Mouse (Mus musculus): ENCODE measurements around the gene Pdzrn3. TPM values are rescaled to one million over a fixed set of nuclear protein-coding genes. Genes with fewer than 3 reads are reported as not detected.

Gene Pdzrn3
- polyA plus RNA-seq, 1 experiment from 2014 or later, result 8.9 TPM

- Histone ChIP-seq H3K9me3 (no peaks in the 10 kb centered on the region), H3K27me3 (ENCODE audit: insufficient read depth, poor library complexity, severe bottlenecking) (no peaks in the 10 kb centered on the region), H3K27ac (no peak overlapping the region), H3K4me1 (peaks cover 61% of the 10 kb centered on the region), H3K36me3 (no peaks in the 10 kb centered on the region), H3K4me3 (no peak overlapping the region)
- WGBS, result 67% methylated on average over 12 of the region's 12 CpGs
- DNase-seq (ENCODE audit: low spot score), result no peak
Observed at GRCm38 (mm10) chr6:101251916-101252603, 125.6 kb downstream of the Pdzrn3 start.

- DNase-seq (ENCODE audit: low spot score), result no peak
- 61% methylated on average over 5 of the region's 5 CpGs for WGBS
- H3K36me3 ChIP-seq, result no peaks in the 10 kb centered on the region
- H3K4me1 ChIP-seq, result peaks cover 61% of the 10 kb centered on the region
- H3K27ac ChIP-seq, result peak overlapping the region; percentile 64
- H3K4me3 ChIP-seq, result no peak overlapping the region
- H3K9me3 ChIP-seq, result no peaks in the 10 kb centered on the region
- no peaks in the 10 kb centered on the region for H3K27me3 ChIP-seq (ENCODE audit: insufficient read depth, poor library complexity, severe bottlenecking)
Observed at GRCm38 (mm10) chr6:101251160-101251559, 126.5 kb downstream of the Pdzrn3 start.

- DNase-seq (ENCODE audit: low spot score), result no peak
- Histone ChIP-seq H3K4me3 (no peak overlapping the region), H3K9me3 (no peaks in the 10 kb centered on the region), H3K4me1 (peaks cover 28% of the 10 kb centered on the region), H3K27ac (no peak overlapping the region), H3K27me3 (ENCODE audit: insufficient read depth, poor library complexity, severe bottlenecking) (no peaks in the 10 kb centered on the region), H3K36me3 (peaks cover 3% of the 10 kb centered on the region; the same call in 1 of the 2 replicates)
- 73% methylated on average over 4 of the region's 4 CpGs for WGBS
Observed at GRCm38 (mm10) chr6:101246137-101246536, 131.6 kb downstream of the Pdzrn3 start.

GRCm38 (mm10) chr6:101244355-101244754 is 133.3 kb downstream of the Pdzrn3 start:
- Histone ChIP-seq H3K4me3 (no peak overlapping the region), H3K27ac (no peak overlapping the region), H3K27me3 (ENCODE audit: insufficient read depth, poor library complexity, severe bottlenecking) (no peaks in the 10 kb centered on the region), H3K9me3 (no peaks in the 10 kb centered on the region), H3K4me1 (peaks cover 16% of the 10 kb centered on the region), H3K36me3 (peaks cover 3% of the 10 kb centered on the region; the same call in 1 of the 2 replicates)
- 88% methylated on average over 3 of the region's 3 CpGs for WGBS
- DNase-seq (ENCODE audit: low spot score), result no peak

- no peak overlapping the region for H3K4me3 ChIP-seq
- 82% methylated on average over 7 of the region's 7 CpGs for WGBS
Observed at GRCm38 (mm10) chr6:101243189-101243815, 134.4 kb downstream of the Pdzrn3 start.

GRCm38 (mm10) chr6:101236641-101237246 is 141.0 kb downstream of the Pdzrn3 start:
- H3K4me3 ChIP-seq, result no peak overlapping the region
- no peak for DNase-seq (ENCODE audit: low spot score)
- no peaks in the 10 kb centered on the region for H3K27me3 ChIP-seq (ENCODE audit: insufficient read depth, poor library complexity, severe bottlenecking)
- WGBS, result 53% methylated on average over 4 of the region's 5 CpGs
- H3K36me3 ChIP-seq, result peaks cover 3% of the 10 kb centered on the region; the same call in 1 of the 2 replicates
- no peaks in the 10 kb centered on the region for H3K9me3 ChIP-seq
- no peak overlapping the region for H3K27ac ChIP-seq
- peaks cover 12% of the 10 kb centered on the region for H3K4me1 ChIP-seq

More at GRCm38 (mm10) chr6:101243189-101243815, 134.4 kb downstream of the Pdzrn3 start:
- DNase-seq (ENCODE audit: low spot score), result no peak
- H3K27ac ChIP-seq, result no peak overlapping the region
- H3K36me3 ChIP-seq, result peaks cover 3% of the 10 kb centered on the region; the same call in 1 of the 2 replicates
- peaks cover 6% of the 10 kb centered on the region for H3K4me1 ChIP-seq
- no peaks in the 10 kb centered on the region for H3K27me3 ChIP-seq (ENCODE audit: insufficient read depth, poor library complexity, severe bottlenecking)
- H3K9me3 ChIP-seq, result no peaks in the 10 kb centered on the region

- Histone ChIP-seq H3K4me3 (no peak overlapping the region), H3K4me1 (peaks cover 12% of the 10 kb centered on the region), H3K27me3 (ENCODE audit: insufficient read depth, poor library complexity, severe bottlenecking) (no peaks in the 10 kb centered on the region), H3K27ac (no peak overlapping the region), H3K9me3 (no peaks in the 10 kb centered on the region), H3K36me3 (no peaks in the 10 kb centered on the region)
- DNase-seq (ENCODE audit: low spot score), result no peak
- 73% methylated on average over 7 of the region's 7 CpGs for WGBS
Observed at GRCm38 (mm10) chr6:101236230-101236629, 141.5 kb downstream of the Pdzrn3 start.

- Histone ChIP-seq H3K27ac (no peak overlapping the region), H3K9me3 (no peaks in the 10 kb centered on the region), H3K36me3 (no peaks in the 10 kb centered on the region), H3K27me3 (ENCODE audit: insufficient read depth, poor library complexity, severe bottlenecking) (no peaks in the 10 kb centered on the region), H3K4me1 (peaks cover 13% of the 10 kb centered on the region), H3K4me3 (no peak overlapping the region)
- 74% methylated on average over 10 of the region's 10 CpGs for WGBS
- no peak for DNase-seq (ENCODE audit: low spot score)
Observed at GRCm38 (mm10) chr6:101234349-101234748, 143.3 kb downstream of the Pdzrn3 start.

GRCm38 (mm10) chr6:101233680-101234079 is 144.0 kb downstream of the Pdzrn3 start:
- DNase-seq (ENCODE audit: low spot score), result no peak
- 79% methylated on average over 6 of the region's 6 CpGs for WGBS
- Histone ChIP-seq H3K4me1 (peaks cover 15% of the 10 kb centered on the region), H3K36me3 (no peaks in the 10 kb centered on the region), H3K4me3 (no peak overlapping the region), H3K9me3 (no peaks in the 10 kb centered on the region), H3K27ac (no peak overlapping the region), H3K27me3 (ENCODE audit: insufficient read depth, poor library complexity, severe bottlenecking) (no peaks in the 10 kb centered on the region)

- H3K9me3 ChIP-seq, result no peaks in the 10 kb centered on the region
- no peaks in the 10 kb centered on the region for H3K36me3 ChIP-seq
- H3K4me1 ChIP-seq, result 0 out of 2 replicates have a peak, but pooled peaks cover 10% of the 10 kb centered on the region
- H3K4me3 ChIP-seq, result no peak overlapping the region
- 56% methylated on average over 8 of the region's 8 CpGs for WGBS
- H3K27ac ChIP-seq, result no peak overlapping the region
- H3K27me3 ChIP-seq (ENCODE audit: insufficient read depth, poor library complexity, severe bottlenecking), result no peaks in the 10 kb centered on the region
- DNase-seq (ENCODE audit: low spot score), result no peak
Observed at GRCm38 (mm10) chr6:101227294-101227855, 150.3 kb downstream of the Pdzrn3 start.

- no peak overlapping the region for H3K27ac ChIP-seq
- no peak for DNase-seq (ENCODE audit: low spot score)
- no peaks in the 10 kb centered on the region for H3K27me3 ChIP-seq (ENCODE audit: insufficient read depth, poor library complexity, severe bottlenecking)
- H3K4me3 ChIP-seq, result no peak overlapping the region
- 83% methylated on average over 3 of the region's 3 CpGs for WGBS
- H3K9me3 ChIP-seq, result no peaks in the 10 kb centered on the region
- H3K4me1 ChIP-seq, result peaks cover 11% of the 10 kb centered on the region; the same call in 1 of the 2 replicates
- H3K36me3 ChIP-seq, result no peaks in the 10 kb centered on the region
Observed at GRCm38 (mm10) chr6:101220307-101220706, 157.4 kb downstream of the Pdzrn3 start.

- 85% methylated on average over 3 of the region's 3 CpGs for WGBS
- Histone ChIP-seq H3K4me3 (no peak overlapping the region), H3K27me3 (ENCODE audit: insufficient read depth, poor library complexity, severe bottlenecking) (no peaks in the 10 kb centered on the region), H3K4me1 (peaks cover 13% of the 10 kb centered on the region; the same call in 1 of the 2 replicates), H3K9me3 (no peaks in the 10 kb centered on the region), H3K27ac (no peak overlapping the region), H3K36me3 (no peaks in the 10 kb centered on the region)
- no peak for DNase-seq (ENCODE audit: low spot score)
Observed at GRCm38 (mm10) chr6:101219004-101219403, 158.7 kb downstream of the Pdzrn3 start.

GRCm38 (mm10) chr6:101218197-101218596 is 159.5 kb downstream of the Pdzrn3 start:
- no peaks in the 10 kb centered on the region for H3K27me3 ChIP-seq (ENCODE audit: insufficient read depth, poor library complexity, severe bottlenecking)
- no peak overlapping the region for H3K27ac ChIP-seq
- H3K4me1 ChIP-seq, result peaks cover 13% of the 10 kb centered on the region; the same call in 1 of the 2 replicates
- no peak overlapping the region for H3K4me3 ChIP-seq
- no peaks in the 10 kb centered on the region for H3K9me3 ChIP-seq
- H3K36me3 ChIP-seq, result no peaks in the 10 kb centered on the region
- WGBS, result 82% methylated on average over 4 of the region's 4 CpGs
- no peak for DNase-seq (ENCODE audit: low spot score)

Data from heart, embryonic 10.5 days (tissue).